Mouse (Mus musculus) c-Kit-positive CD71-positive TER-119-positive erythroid progenitor cells, embryonic 14.5 days (primary cell): ENCODE data around the gene Rpgrip1.
"Not testable (repeated sequence)": the region's sequence is repeated elsewhere in the genome, so short reads cannot be mapped to it uniquely, and the experiment has no call there.

Experiments
- DNase-seq: peaks from one replicate; pipeline ENCODE4 v3.0.0-alpha.2; 2013; ENCODE audit warnings: low spot score

Rpgrip1 gene

GRCm38 (mm10) chr14:52110346-52110745, at the start of gene Rpgrip1:
Gene Rpgrip1, plus strand, starts transcription at chr14:52110704.
- DNase-seq, result no peak

- no peak for DNase-seq
Observed at GRCm38 (mm10) chr14:52060800-52061199, 49.7 kb upstream of the Rpgrip1 start.

GRCm38 (mm10) chr14:52061798-52062197, 48.7 kb upstream of the Rpgrip1 start:
- DNase-seq, result no peak

- no peak for DNase-seq
Observed at GRCm38 (mm10) chr14:52066135-52066534, 44.4 kb upstream of the Rpgrip1 start.

GRCm38 (mm10) chr14:52071599-52072137, 38.8 kb upstream of the Rpgrip1 start:
- DNase-seq, result no peak

GRCm38 (mm10) chr14:52083083-52083482, 27.4 kb upstream of the Rpgrip1 start:
- DNase-seq, result no peak

GRCm38 (mm10) chr14:52094533-52094932, 16.0 kb upstream of the Rpgrip1 start:
- no peak for DNase-seq

GRCm38 (mm10) chr14:52097191-52097590, 13.3 kb upstream of the Rpgrip1 start:
- not testable (repeated sequence) for DNase-seq

GRCm38 (mm10) chr14:52098387-52098786, 12.1 kb upstream of the Rpgrip1 start:
- not testable (repeated sequence) for DNase-seq

- no peak for DNase-seq
Observed at GRCm38 (mm10) chr14:52099563-52099962, 10.9 kb upstream of the Rpgrip1 start.

GRCm38 (mm10) chr14:52100170-52100960, 10.1 kb upstream of the Rpgrip1 start:
- DNase-seq, result no peak

GRCm38 (mm10) chr14:52101285-52102157, 9.0 kb upstream of the Rpgrip1 start:
- DNase-seq, result no peak

- peak; percentile 55 for DNase-seq
Observed at GRCm38 (mm10) chr14:52103474-52103855, 7.0 kb upstream of the Rpgrip1 start.

GRCm38 (mm10) chr14:52103856-52104676, 6.4 kb upstream of the Rpgrip1 start, which contains the start of gene Hnrnpc:
Gene Hnrnpc, minus strand, starts transcription at chr14:52104028.
- peak; percentile 100 for DNase-seq

GRCm38 (mm10) chr14:52104677-52105285, 5.7 kb upstream of the Rpgrip1 start:
- no peak for DNase-seq

- DNase-seq, result no peak
Observed at GRCm38 (mm10) chr14:52105308-52105707, 5.2 kb upstream of the Rpgrip1 start.

- DNase-seq, result no peak
Observed at GRCm38 (mm10) chr14:52106741-52107140, 3.8 kb upstream of the Rpgrip1 start.

- DNase-seq, result no peak
Observed at GRCm38 (mm10) chr14:52108025-52108424, 2.5 kb upstream of the Rpgrip1 start.

GRCm38 (mm10) chr14:52114101-52114500, 3.6 kb downstream of the Rpgrip1 start:
- DNase-seq, result no peak

- no peak for DNase-seq
Observed at GRCm38 (mm10) chr14:52117241-52117640, 6.7 kb downstream of the Rpgrip1 start.

- DNase-seq, result no peak
Observed at GRCm38 (mm10) chr14:52118456-52118822, 7.9 kb downstream of the Rpgrip1 start.
